Mouse (Mus musculus) midbrain, postnatal 0 days (tissue): ENCODE data around the gene Taco1. TPM values are rescaled to one million over a fixed set of nuclear protein-coding genes. Genes with fewer than 3 reads are reported as not detected.

Experiments
- ATAC-seq: fragments of 200-750 bp; cut with Nextera tagmentation; 2 replicates; pipeline ENCODE4 v1.8.0; 2017; ENCODE audit warnings: moderate number of reproducible peaks, mild to moderate bottlenecking, moderate TSS enrichment, moderate library complexity; ENCODE audit not compliant: low FRiP score
- DNase-seq: peaks from one replicate; pipeline ENCODE4 v3.0.0-alpha.2; 2015; ENCODE audit warnings: low spot score
- H3K27ac ChIP-seq: fragments of 300-500 bp; sonication (generic); 2 replicates; pipeline ENCODE4 v1.5.1; 2014; ENCODE audit warnings: low read depth, mild to moderate bottlenecking, low read length, mixed read lengths
- H3K27me3 ChIP-seq: fragments of 300-500 bp; sonication (generic); 2 replicates; pipeline ENCODE4 v1.6.1; 2014; ENCODE audit warnings: low read length, control low read depth, mixed read lengths; ENCODE audit not compliant: insufficient read depth
- H3K36me3 ChIP-seq: fragments of 300-500 bp; sonication (generic); 2 replicates; pipeline ENCODE4 v1.6.1; 2014; ENCODE audit warnings: low read length, control low read depth, mixed read lengths; ENCODE audit not compliant: insufficient read depth
- H3K4me1 ChIP-seq: fragments of 300-500 bp; sonication (generic); 2 replicates; pipeline ENCODE4 v1.6.1; 2014; ENCODE audit warnings: mild to moderate bottlenecking, control low read depth, antibody characterized with exemption, low read length, mixed read lengths; ENCODE audit not compliant: insufficient read depth
- H3K4me2 ChIP-seq: fragments of 300-500 bp; sonication (generic); 2 replicates; pipeline ENCODE4 v1.6.1; 2014; ENCODE audit warnings: low read depth, mild to moderate bottlenecking, low read length, mixed read lengths; ENCODE audit not compliant: poor library complexity, severe bottlenecking
- H3K4me3 ChIP-seq: fragments of 300-500 bp; sonication (generic); 2 replicates; pipeline ENCODE4 v1.5.1; 2014; ENCODE audit warnings: low read depth, mild to moderate bottlenecking, low read length, moderate library complexity
- H3K9ac ChIP-seq: fragments of 300-500 bp; sonication (generic); replicated peaks from 2 replicates; pipeline ENCODE4 v1.6.1; 2014; ENCODE audit warnings: mild to moderate bottlenecking, low read length, moderate library complexity, mixed read lengths; ENCODE audit not compliant: poor library complexity, severe bottlenecking
- H3K9me3 ChIP-seq: fragments of 300-500 bp; sonication (generic); 2 replicates; pipeline ENCODE4 v1.6.1; 2016; ENCODE audit warnings: low read length, control low read depth
- CTCF ChIP-seq: IDR thresholded peaks from 2 replicates; pipeline ENCODE4 v1.5.1; 2016; ENCODE audit warnings: antibody characterized with exemption, mild to moderate bottlenecking
- WGBS: fragments of 180-500 bp; shearing (Covaris S2); extraction: QIAGEN DNeasy Blood & Tissue Kit; methylation state at CpG from one replicate; pipeline ENCODE4 v1.1.7; 2014; 5-methylcytosine and 5-hydroxymethylcytosine counted together
- polyA plus RNA-seq: library from polyadenylated mRNA; unstranded; fragments of >200 nt; fragmentation: Nextera tagmentation; extraction: Ambion mirVana; gene quantifications from 2 replicates; pipeline ENCODE4 v1.2.1, GENCODE M21; 2015
- total RNA-seq: library from RNA; depleted of rRNA; stranded (reverse); fragments of >200 nt; gene quantifications from 2 replicates; pipeline ENCODE4 v1.2.3, GENCODE M21; 2014

Gene Taco1
- total and polyA plus RNA-seq, 2 experiments from 2014 or later = 5.1 to 17.3 TPM

- no peak overlapping the region for H3K9ac ChIP-seq
- WGBS = 93% methylated on average over 6 of the region's 6 CpGs
- DNase-seq (no peak), ATAC-seq (no peak)
- peaks cover 86% of the 10 kb centered on the region for H3K36me3 ChIP-seq
- H3K4me2 ChIP-seq = no peak overlapping the region
- H3K27me3 ChIP-seq = no peaks in the 10 kb centered on the region
- no peak overlapping the region for H3K27ac ChIP-seq
- H3K4me1 ChIP-seq = no peaks in the 10 kb centered on the region
- no peaks in the 10 kb centered on the region for H3K9me3 ChIP-seq
- no peak for TF ChIP-seq CTCF
- no peak overlapping the region for H3K4me3 ChIP-seq
These were observed 10.5 kb upstream of the Taco1 start for GRCm38 (mm10) chr11:106055341-106055740.

DNA sequence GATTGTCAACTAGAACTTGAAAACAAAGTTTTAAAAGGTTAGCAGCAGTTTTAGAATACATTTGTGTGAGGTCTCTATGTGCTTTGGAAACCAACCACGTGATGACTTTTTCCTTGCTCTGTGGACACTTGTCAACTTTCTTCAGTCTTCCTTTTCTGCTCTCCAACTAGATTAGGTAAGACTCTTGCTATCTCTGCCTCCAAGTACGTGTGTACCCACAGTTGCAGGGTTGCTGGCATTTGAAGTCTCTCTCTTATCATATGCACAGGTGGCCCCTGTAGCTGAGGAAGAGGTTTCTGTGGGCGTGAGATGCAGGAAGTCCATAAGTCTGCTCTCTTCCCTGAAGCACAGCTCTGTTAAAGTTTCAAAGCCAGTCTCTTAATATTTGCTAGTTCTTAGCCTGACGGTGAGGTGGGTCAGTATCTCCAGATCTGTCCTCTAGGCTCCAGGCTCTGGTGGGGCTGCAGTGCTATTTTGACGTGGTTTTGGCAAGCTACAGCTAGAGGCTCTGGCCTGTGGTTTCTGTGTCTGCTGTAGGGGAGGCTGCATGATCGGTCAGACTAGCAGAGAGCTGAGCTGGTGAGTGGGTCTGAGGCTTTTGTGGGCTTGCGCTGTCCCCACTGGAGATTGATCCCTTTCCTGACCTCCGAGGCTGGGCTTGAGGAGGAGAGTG lies 8.9 kb upstream of the Taco1 start:
- H3K4me2 ChIP-seq = no peak overlapping the region
- no peak for DNase-seq
- no peak for ATAC-seq
- no peaks in the 10 kb centered on the region for H3K27me3 ChIP-seq
- H3K27ac ChIP-seq = no peak overlapping the region
- H3K4me3 ChIP-seq = no peak overlapping the region
- TF ChIP-seq CTCF = no peak
- 93% methylated on average over 8 of the region's 8 CpGs for WGBS
- no peaks in the 10 kb centered on the region for H3K9me3 ChIP-seq
- no peaks in the 10 kb centered on the region for H3K4me1 ChIP-seq
- no peak overlapping the region for H3K9ac ChIP-seq
- H3K36me3 ChIP-seq = peaks cover 72% of the 10 kb centered on the region

DNA sequence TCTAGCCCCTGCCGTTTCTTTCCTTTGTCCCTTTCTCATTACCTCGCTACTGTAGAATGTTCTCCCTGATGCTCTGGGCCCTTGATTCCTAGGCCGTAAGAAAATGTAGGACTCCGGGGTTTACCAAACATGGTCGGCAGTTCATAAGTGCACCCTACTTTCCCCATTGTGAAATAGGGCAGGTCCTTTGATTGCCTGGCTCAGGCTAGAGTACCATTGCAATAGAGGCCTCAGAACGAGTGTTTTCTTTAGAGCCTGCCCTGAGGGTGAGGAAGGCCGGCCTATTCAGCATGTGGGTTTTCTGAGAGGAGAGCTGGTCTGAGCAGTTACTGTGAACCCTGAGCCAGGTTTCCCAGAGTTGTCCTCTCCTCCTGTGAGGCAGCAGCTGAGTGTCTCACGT lies 7.8 kb upstream of the Taco1 start:
- Histone ChIP-seq H3K4me2 (no peak overlapping the region), H3K4me1 (no peaks in the 10 kb centered on the region), H3K36me3 (peaks cover 63% of the 10 kb centered on the region), H3K27ac (no peak overlapping the region), H3K4me3 (no peak overlapping the region), H3K27me3 (no peaks in the 10 kb centered on the region), H3K9me3 (no peaks in the 10 kb centered on the region), H3K9ac (no peak overlapping the region)
- 84% methylated on average over 8 of the region's 8 CpGs for WGBS
- TF ChIP-seq CTCF = no peak
- DNase-seq (no peak), ATAC-seq (no peak)

GRCm38 (mm10) chr11:106060549-106060948 lies 5.3 kb upstream of the Taco1 start:
- Histone ChIP-seq H3K4me2 (no peak overlapping the region), H3K4me3 (no peak overlapping the region), H3K4me1 (no peaks in the 10 kb centered on the region), H3K27me3 (no peaks in the 10 kb centered on the region), H3K27ac (no peak overlapping the region), H3K9me3 (no peaks in the 10 kb centered on the region), H3K9ac (no peak overlapping the region), H3K36me3 (peaks cover 38% of the 10 kb centered on the region)
- no peak for DNase-seq
- ATAC-seq = no peak
- no peak for TF ChIP-seq CTCF
- WGBS = 90% methylated on average over 1 of the region's 1 CpGs

DNA sequence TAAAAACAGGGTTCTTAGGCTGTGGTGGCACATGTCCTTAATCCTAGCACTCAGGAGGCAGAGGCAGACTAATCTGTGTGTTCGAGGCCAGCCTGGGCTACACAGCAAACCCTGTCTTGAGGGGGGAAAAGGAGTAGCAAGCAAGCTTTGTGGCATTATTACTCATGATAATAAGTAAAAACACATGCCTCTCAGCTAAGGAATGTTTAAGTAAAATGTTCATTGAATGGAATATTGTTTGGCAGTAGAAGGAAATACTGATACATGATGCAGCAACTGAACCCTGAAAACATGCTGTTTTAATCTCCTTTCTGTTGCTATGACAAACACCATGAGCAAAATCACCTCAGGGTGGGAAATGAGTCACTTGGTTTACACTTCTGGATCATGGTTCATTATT lies 4.5 kb upstream of the Taco1 start:
- Histone ChIP-seq H3K4me1 (no peaks in the 10 kb centered on the region), H3K9ac (no peak overlapping the region), H3K4me2 (no peak overlapping the region), H3K9me3 (no peaks in the 10 kb centered on the region), H3K36me3 (peaks cover 30% of the 10 kb centered on the region), H3K4me3 (no peak overlapping the region), H3K27ac (no peak overlapping the region), H3K27me3 (no peaks in the 10 kb centered on the region)
- no peak for TF ChIP-seq CTCF
- no peak for ATAC-seq
- DNase-seq = no peak
- WGBS = 94% methylated on average over 1 of the region's 1 CpGs

DNA sequence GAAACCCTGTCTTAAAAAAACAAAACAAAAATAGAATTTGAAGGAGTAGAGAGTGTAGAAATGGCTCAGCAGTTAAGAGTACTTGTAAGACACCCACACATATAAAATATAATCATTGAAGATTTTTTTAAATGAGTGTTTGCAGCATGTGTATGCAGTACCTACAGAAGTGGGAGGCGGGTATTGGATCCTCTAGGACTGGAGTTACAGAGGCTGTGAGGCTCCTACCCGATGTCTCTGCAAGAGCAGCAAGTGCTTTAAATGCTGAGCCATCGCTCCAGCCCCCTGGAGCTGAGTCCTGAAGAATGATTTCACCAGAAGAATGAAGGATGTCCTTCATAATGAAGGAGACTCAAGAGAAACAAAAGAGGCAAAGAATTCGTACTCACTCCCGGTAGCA lies 2.1 kb upstream of the Taco1 start:
- DNase-seq (no peak), ATAC-seq (no peak)
- H3K27ac ChIP-seq = no peak overlapping the region
- H3K4me3 ChIP-seq = no peak overlapping the region
- WGBS = 88% methylated on average over 5 of the region's 5 CpGs
- TF ChIP-seq CTCF = no peak
- no peaks in the 10 kb centered on the region for H3K4me1 ChIP-seq
- H3K9ac ChIP-seq = no peak overlapping the region
- H3K4me2 ChIP-seq = no peak overlapping the region
- no peaks in the 10 kb centered on the region for H3K9me3 ChIP-seq
- no peaks in the 10 kb centered on the region for H3K27me3 ChIP-seq
- H3K36me3 ChIP-seq = peaks cover 8% of the 10 kb centered on the region
